Mouse (Mus musculus) lung, embryonic 14.5 days (tissue): ENCODE data around the gene Tra2b. TPM values are rescaled to one million over a fixed set of nuclear protein-coding genes. Genes with fewer than 3 reads are reported as not detected.
"Not testable (repeated sequence)": the region's sequence is repeated elsewhere in the genome, so short reads cannot be mapped to it uniquely, and the experiment has no call there.

Source experiments
- ATAC-seq: fragments of 200-750 bp; cut with Nextera tagmentation; 2 replicates; pipeline ENCODE4 v1.8.0; 2017; ENCODE audit warnings: mild to moderate bottlenecking, moderate TSS enrichment, moderate library complexity; ENCODE audit not compliant: insufficient read depth
- DNase-seq: peaks from one replicate; pipeline ENCODE4 v3.0.0-alpha.2; 2015
- H3K27ac ChIP-seq: fragments of 300-500 bp; sonication (generic); 2 replicates; pipeline ENCODE4 v1.5.1; 2014; ENCODE audit warnings: low read depth, mild to moderate bottlenecking, moderate library complexity
- H3K27me3 ChIP-seq: fragments of 300-500 bp; sonication (generic); 2 replicates; pipeline ENCODE4 v1.6.1; 2014; ENCODE audit warnings: low read length, control low read depth; ENCODE audit not compliant: insufficient read depth
- H3K36me3 ChIP-seq: fragments of 300-500 bp; sonication (generic); 2 replicates; pipeline ENCODE4 v1.6.1; 2014; ENCODE audit warnings: control low read depth; ENCODE audit not compliant: insufficient read depth
- H3K4me1 ChIP-seq: fragments of 300-500 bp; sonication (generic); 2 replicates; pipeline ENCODE4 v1.6.1; 2014; ENCODE audit warnings: antibody characterized with exemption, control low read depth; ENCODE audit not compliant: insufficient read depth
- H3K4me2 ChIP-seq: fragments of 300-500 bp; sonication (generic); 2 replicates; pipeline ENCODE4 v1.6.1; 2014; ENCODE audit warnings: mild to moderate bottlenecking
- H3K4me3 ChIP-seq: fragments of 300-500 bp; sonication (generic); 2 replicates; pipeline ENCODE4 v1.5.1; 2014; ENCODE audit warnings: low read depth, low read length
- H3K9ac ChIP-seq: fragments of 300-500 bp; sonication (generic); 2 replicates; pipeline ENCODE4 v1.6.1; 2014
- H3K9me3 ChIP-seq: fragments of 300-500 bp; sonication (generic); 2 replicates; pipeline ENCODE4 v1.6.1; 2016; ENCODE audit warnings: low read depth, low read length, control low read depth
- CTCF ChIP-seq: IDR thresholded peaks from 2 replicates; pipeline ENCODE4 v1.5.1; 2016; ENCODE audit warnings: antibody characterized with exemption, low read depth
- WGBS: fragments of 180-500 bp; shearing (Covaris S2); extraction: QIAGEN DNeasy Blood & Tissue Kit; methylation state at CpG from one replicate; pipeline ENCODE4 v1.1.7; 2014; 5-methylcytosine and 5-hydroxymethylcytosine counted together
- polyA plus RNA-seq: library from polyadenylated mRNA; unstranded; fragments of >200 nt; fragmentation: Nextera tagmentation; extraction: Ambion mirVana; gene quantifications from 2 replicates; pipeline ENCODE4 v1.2.1, GENCODE M21; 2014

The Tra2b gene
- polyA plus RNA-seq, 1 experiment from 2014 or later, result 415 TPM

GRCm38 (mm10) chr16:22250307-22250706 is 15.5 kb downstream of the Tra2b start:
- no peak overlapping the region for H3K4me3 ChIP-seq
- H3K27ac ChIP-seq, result no peak overlapping the region
- TF ChIP-seq CTCF, result no peak
- ATAC-seq (no peak), DNase-seq (no peak)
- no peak overlapping the region for H3K4me2 ChIP-seq
- H3K27me3 ChIP-seq, result no peaks in the 10 kb centered on the region
- H3K9ac ChIP-seq, result no peak overlapping the region
- no peaks in the 10 kb centered on the region for H3K9me3 ChIP-seq
- H3K4me1 ChIP-seq, result no peaks in the 10 kb centered on the region
- over 99% methylated on average over 5 of the region's 5 CpGs for WGBS
- peaks cover 82% of the 10 kb centered on the region for H3K36me3 ChIP-seq

GRCm38 (mm10) chr16:22249754-22250153 is 16.1 kb downstream of the Tra2b start:
- H3K36me3 ChIP-seq, result peaks cover 82% of the 10 kb centered on the region
- H3K4me3 ChIP-seq, result no peak overlapping the region
- DNase-seq (no peak), ATAC-seq (no peak)
- no peaks in the 10 kb centered on the region for H3K9me3 ChIP-seq
- WGBS, result 92% methylated on average over 3 of the region's 3 CpGs
- no peak overlapping the region for H3K4me2 ChIP-seq
- H3K27me3 ChIP-seq, result no peaks in the 10 kb centered on the region
- no peak for TF ChIP-seq CTCF
- no peak overlapping the region for H3K9ac ChIP-seq
- no peak overlapping the region for H3K27ac ChIP-seq
- no peaks in the 10 kb centered on the region for H3K4me1 ChIP-seq

DNA sequence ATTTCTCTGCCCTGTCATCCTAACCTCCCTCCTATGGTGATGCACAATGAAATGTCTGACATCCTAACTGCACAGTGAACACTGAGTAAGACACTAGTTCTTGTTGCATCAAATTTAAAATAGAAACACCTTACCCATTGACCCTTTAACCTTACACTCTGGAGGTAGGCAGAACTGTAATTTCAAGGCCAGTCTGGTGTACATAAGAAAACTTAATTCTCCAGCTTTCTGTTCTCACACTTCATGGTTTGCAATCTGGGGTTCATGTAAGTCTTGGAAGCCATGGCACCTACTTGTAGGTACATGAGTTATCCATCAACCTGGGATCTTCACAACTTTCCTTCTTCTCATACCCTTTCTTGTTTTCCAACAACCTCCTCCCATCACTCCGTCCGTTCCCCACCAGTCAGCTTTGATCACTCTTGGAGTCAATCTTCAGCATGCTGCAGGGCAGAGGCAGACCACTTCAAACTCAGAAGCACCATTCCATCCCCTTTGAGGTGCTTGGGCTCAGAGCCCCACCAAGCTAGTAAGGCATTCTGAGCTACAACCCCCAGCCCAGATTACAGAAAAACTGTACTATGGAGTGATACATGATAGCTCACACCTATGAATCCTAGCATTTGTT is 23.5 kb downstream of the Tra2b start:
- H3K27me3 ChIP-seq, result no peaks in the 10 kb centered on the region
- H3K27ac ChIP-seq, result no peak overlapping the region
- no peak for TF ChIP-seq CTCF
- H3K36me3 ChIP-seq, result peaks cover 62% of the 10 kb centered on the region
- ATAC-seq, result no peak
- WGBS, result 86% methylated on average over 2 of the region's 2 CpGs
- no peaks in the 10 kb centered on the region for H3K4me1 ChIP-seq
- H3K9me3 ChIP-seq, result no peaks in the 10 kb centered on the region
- DNase-seq, result no peak
- H3K4me2 ChIP-seq, result no peak overlapping the region
- no peak overlapping the region for H3K9ac ChIP-seq
- no peak overlapping the region for H3K4me3 ChIP-seq

GRCm38 (mm10) chr16:22241376-22242238 is 24.2 kb downstream of the Tra2b start:
- WGBS, result 76% methylated on average over 6 of the region's 6 CpGs
- no peak overlapping the region for H3K9ac ChIP-seq
- H3K36me3 ChIP-seq, result peaks cover 62% of the 10 kb centered on the region
- no peak overlapping the region for H3K4me2 ChIP-seq
- no peaks in the 10 kb centered on the region for H3K4me1 ChIP-seq
- ATAC-seq (no peak), DNase-seq (no peak)
- no peak overlapping the region for H3K27ac ChIP-seq
- TF ChIP-seq CTCF, result no peak
- no peaks in the 10 kb centered on the region for H3K27me3 ChIP-seq
- H3K4me3 ChIP-seq, result no peak overlapping the region
- H3K9me3 ChIP-seq, result no peaks in the 10 kb centered on the region

- Histone ChIP-seq H3K4me3 (no peak overlapping the region), H3K4me2 (no peak overlapping the region), H3K27me3 (no peaks in the 10 kb centered on the region), H3K4me1 (no peaks in the 10 kb centered on the region), H3K9me3 (no peaks in the 10 kb centered on the region), H3K9ac (no peak overlapping the region), H3K27ac (no peak overlapping the region), H3K36me3 (peaks cover 61% of the 10 kb centered on the region)
- WGBS, result 87% methylated on average over 5 of the region's 5 CpGs
- DNase-seq (no peak), ATAC-seq (no peak; the same call in 1 of the 2 replicates)
- no peak for TF ChIP-seq CTCF
These were observed 24.9 kb downstream of the Tra2b start for GRCm38 (mm10) chr16:22240856-22241255.

- Histone ChIP-seq H3K36me3 (peaks cover 53% of the 10 kb centered on the region), H3K4me1 (no peaks in the 10 kb centered on the region), H3K4me3 (no peak overlapping the region), H3K4me2 (no peak overlapping the region), H3K9me3 (no peaks in the 10 kb centered on the region), H3K27me3 (no peaks in the 10 kb centered on the region), H3K27ac (no peak overlapping the region), H3K9ac (no peak overlapping the region)
- WGBS, result 79% methylated on average over 2 of the region's 2 CpGs
- no peak for DNase-seq
- TF ChIP-seq CTCF, result no peak
- ATAC-seq, result no peak
These were observed 25.8 kb downstream of the Tra2b start for GRCm38 (mm10) chr16:22239978-22240377.

GRCm38 (mm10) chr16:22238928-22239620 is 26.7 kb downstream of the Tra2b start:
- no peak overlapping the region for H3K9ac ChIP-seq
- H3K4me2 ChIP-seq, result no peak overlapping the region
- H3K27me3 ChIP-seq, result no peaks in the 10 kb centered on the region
- H3K36me3 ChIP-seq, result peaks cover 44% of the 10 kb centered on the region
- no peak overlapping the region for H3K27ac ChIP-seq
- no peak for ATAC-seq
- no peak for DNase-seq
- no peaks in the 10 kb centered on the region for H3K4me1 ChIP-seq
- WGBS, result 56% methylated on average over 4 of the region's 4 CpGs
- no peak overlapping the region for H3K4me3 ChIP-seq
- TF ChIP-seq CTCF, result no peak
- H3K9me3 ChIP-seq, result no peaks in the 10 kb centered on the region

GRCm38 (mm10) chr16:22238402-22238801 is 27.4 kb downstream of the Tra2b start:
- not testable (repeated sequence) for DNase-seq, ATAC-seq, H3K9me3 ChIP-seq, H3K4me3 ChIP-seq, H3K4me1 ChIP-seq, H3K27ac ChIP-seq, H3K4me2 ChIP-seq, H3K27me3 ChIP-seq, H3K9ac ChIP-seq
- H3K36me3 ChIP-seq, result peaks cover 38% of the 10 kb centered on the region
- 90% methylated on average over 4 of the region's 4 CpGs for WGBS
